Mouse (Mus musculus): ENCODE results near the gene Gabarapl1.

DNA sequence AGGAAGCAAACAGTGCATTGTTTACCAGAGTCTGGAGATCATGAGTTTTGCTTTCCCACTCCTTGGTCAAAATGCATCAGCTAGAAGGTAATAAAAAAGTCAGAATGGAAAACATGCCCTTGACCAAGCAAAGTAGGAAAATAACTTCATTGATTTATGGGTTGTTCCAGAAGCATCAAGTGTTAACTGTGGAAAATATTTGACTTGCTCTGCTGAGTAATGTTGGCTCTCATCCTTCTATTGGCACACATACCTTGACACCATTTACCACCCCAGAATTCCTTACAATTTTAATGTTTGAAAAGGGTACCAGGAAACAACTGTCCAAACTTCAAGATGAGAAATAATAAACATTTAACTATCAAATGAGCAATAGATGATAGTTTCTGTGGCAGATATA is 6.9 kb upstream of the Gabarapl1 start:
- TF ChIP-seq CTCF (IDR thresholded peaks at IDR 0.05; ENCODE audit: control insufficient read depth, insufficient read depth, insufficient replicate concordance, low read depth, low read length), result no peak
- no peak for TF ChIP-seq POLR2A (IDR thresholded peaks at IDR 0.05; ENCODE audit: control insufficient read depth, low read depth, low read length)

Measured in testis, adult 2 months (tissue).